Mouse (Mus musculus) small intestine, adult 2 months (tissue): ENCODE measurements around the gene Gpsm1.

Experiments used
- CTCF ChIP-seq: fragments of 200-500 bp; IDR thresholded peaks from 2 replicates; pipeline ENCODE4 v1.5.1; 2012; ENCODE audit warnings: low read depth, mild to moderate bottlenecking, control low read depth, inconsistent platforms, low read length, moderate library complexity, mixed read lengths; ENCODE audit not compliant: insufficient replicate concordance, insufficient read length; ENCODE audit errors: extremely low read depth
- POLR2A ChIP-seq: fragments of 200-500 bp; IDR thresholded peaks from 2 replicates; pipeline ENCODE4 v1.6.1; 2012; ENCODE audit warnings: low read depth, mild to moderate bottlenecking, control low read depth, inconsistent platforms, low read length, moderate library complexity

- TF ChIP-seq CTCF: no peak
- no peak for TF ChIP-seq POLR2A
Measured at GRCm38 (mm10) chr2:26286391-26286790, 28.9 kb upstream of the Gpsm1 start.
